Mouse (Mus musculus) small intestine, adult 2 months (tissue): ENCODE results near the gene Slco3a1.

ENCODE experiments used
- CTCF ChIP-seq: fragments of 200-500 bp; IDR thresholded peaks from 2 replicates; pipeline ENCODE4 v1.5.1; 2012; ENCODE audit warnings: low read depth, mild to moderate bottlenecking, control low read depth, inconsistent platforms, low read length, moderate library complexity, mixed read lengths; ENCODE audit not compliant: insufficient replicate concordance, insufficient read length; ENCODE audit errors: extremely low read depth
- POLR2A ChIP-seq: fragments of 200-500 bp; IDR thresholded peaks from 2 replicates; pipeline ENCODE4 v1.6.1; 2012; ENCODE audit warnings: low read depth, mild to moderate bottlenecking, control low read depth, inconsistent platforms, low read length, moderate library complexity

DNA sequence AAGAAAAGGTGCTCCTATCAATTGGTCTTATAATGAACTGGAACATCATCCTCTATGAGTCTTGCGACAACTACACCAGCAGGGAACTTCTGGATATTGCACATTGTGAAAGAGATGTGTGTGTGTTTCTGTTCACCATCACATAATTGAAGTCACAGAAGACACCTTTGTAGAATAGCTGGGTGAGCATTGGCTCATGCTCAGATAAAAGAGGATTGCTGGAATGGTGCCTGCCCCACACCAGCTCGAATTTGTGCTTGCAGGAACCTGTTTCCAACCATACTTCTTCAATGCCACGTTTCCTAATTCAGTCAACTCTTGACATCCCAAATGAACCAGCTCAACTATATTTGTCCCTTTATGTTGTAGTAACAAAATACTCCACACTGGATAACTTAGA is 21.1 kb upstream of the Slco3a1 start:
- TF ChIP-seq CTCF (no peak), POLR2A (no peak)
